Mouse (Mus musculus) pancreas, adult 10 weeks (tissue): ENCODE measurements around the gene Zfp30. TPM values are rescaled to one million over a fixed set of nuclear protein-coding genes. Genes with fewer than 3 reads are reported as not detected.

Experiments
- polyA plus RNA-seq: library from polyadenylated mRNA; stranded (reverse); fragments of 350-450 nt; fragmentation: Illumina TruSeq; extraction: RNeasy Lipid Tissue Mini Kit (QIAGEN cat#74804); gene quantifications from one replicate; pipeline ENCODE4 v1.2.3, GENCODE M21; 2015; ENCODE audit warnings: low read depth, low replicate concordance; ENCODE audit not compliant: insufficient read depth

Gene Zfp30
- polyA plus RNA-seq, result 0.39 TPM

DNA sequence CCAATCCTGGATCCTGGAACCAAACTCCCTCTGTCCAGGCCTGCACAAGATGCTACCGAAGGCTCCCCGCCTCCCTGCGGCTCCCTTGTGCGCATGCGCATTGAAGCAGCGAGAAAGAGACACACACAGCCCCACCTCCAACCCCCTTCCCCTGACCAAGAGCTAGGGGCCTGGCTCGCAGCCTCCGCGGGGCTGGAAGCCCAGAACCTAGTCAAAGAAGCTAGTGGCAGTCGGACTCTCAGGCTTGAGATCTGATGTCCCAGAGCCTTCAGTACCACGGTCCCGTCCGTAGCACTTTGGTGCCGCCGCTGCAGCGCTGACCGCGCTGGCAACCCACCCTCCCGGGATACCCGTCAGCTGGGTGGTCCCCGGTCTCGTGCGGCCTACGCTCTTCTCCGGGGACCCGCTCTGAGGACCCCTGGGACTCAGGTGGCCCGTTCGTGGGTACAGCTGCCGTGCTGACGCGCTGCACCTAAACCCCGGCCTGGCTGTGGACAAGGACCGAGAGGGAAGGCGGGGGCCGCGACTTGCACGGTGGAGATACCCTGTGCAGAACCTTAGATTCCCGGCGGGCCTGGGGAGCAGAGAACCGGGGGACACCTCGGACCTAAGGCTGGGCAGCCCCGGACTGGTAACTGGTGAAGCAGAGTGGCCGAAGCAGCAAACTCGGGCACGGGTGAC, at the start of gene Zfp30:
Zfp30 (plus strand) TSS at position 128 of the 681 bp plus-strand sequence.

DNA sequence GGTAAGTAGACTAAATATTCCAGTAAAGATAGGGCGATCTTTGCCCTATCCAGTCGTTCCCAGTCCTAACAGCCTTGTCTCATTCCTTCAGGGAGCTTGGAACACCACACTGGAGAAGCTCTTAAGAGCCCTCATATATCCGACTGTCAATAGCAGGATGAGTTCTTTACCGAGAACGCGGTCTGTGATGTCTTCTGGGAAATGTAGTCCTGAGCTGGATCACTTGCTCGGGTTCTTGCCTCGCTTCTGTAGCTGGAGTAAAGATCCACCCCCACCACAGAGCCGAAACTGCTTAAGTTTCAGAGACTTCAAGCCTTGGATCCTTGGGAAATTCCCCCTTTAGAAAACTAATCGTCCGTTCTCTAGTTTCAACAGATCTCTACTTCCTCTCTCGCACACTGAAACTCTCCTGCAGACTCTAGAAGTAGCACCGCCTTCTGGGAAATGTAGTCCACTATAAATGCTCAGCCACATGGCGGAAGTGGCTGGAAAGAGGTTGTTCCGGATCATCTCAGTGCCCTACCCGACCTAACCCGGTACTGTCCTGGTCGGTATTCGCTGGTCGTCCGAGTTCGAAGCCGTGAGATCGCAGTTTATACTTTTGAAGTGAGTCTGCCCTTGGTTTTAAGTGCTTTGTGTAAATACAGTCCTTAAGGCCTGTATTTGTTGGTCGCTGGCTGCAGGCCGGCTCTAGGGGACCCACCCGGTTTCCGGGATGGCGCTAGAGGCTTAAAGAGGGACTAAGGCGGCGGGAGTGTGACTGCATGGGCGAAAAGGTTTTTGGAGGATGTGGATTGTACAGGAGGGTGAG, 15.5 kb upstream of the Zfp30 start, which contains the start of gene Zfp84:
Zfp84 (plus strand) TSS at position 463 of the 811 bp plus-strand sequence.

DNA sequence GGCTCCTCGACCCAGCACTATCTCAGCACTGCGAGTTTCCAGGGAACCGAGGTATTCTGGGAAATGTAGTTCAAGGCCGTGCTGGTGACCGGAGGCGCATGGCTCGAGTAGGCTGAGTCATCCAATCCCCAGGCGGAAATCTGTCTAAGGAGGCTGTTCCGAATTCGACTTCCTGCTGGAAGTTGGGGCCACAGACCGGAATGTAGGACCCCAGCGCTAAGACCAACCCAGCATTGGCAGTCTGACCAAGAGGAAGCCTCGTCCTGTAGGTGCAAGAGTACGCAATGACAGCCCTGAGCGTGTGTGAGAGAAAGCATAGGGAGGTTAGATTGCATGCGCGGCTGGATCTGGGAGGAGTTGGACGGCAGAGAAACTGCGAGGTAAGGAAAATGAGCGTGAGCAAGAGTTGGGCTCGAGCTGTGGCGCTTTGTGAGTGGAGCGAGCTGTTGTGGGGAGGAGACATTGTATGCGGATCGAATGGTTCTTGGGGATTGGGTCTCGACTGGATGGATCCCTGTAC, 32.2 kb downstream of the Zfp30 start, which contains the start of gene Zfp790:
Zfp790 (plus strand) TSS at position 205 of the 520 bp plus-strand sequence.

Other genes starting within 250 kb of the Zfp30 start
- not detected for gene Catsperg2, start 57.0 kb upstream of the Zfp30 start, polyA plus RNA-seq
- 2.0 TPM for gene Zfp84, start 15.4 kb upstream of the Zfp30 start, polyA plus RNA-seq
- gene Zfp790, start 32.1 kb downstream of the Zfp30 start, polyA plus RNA-seq, result 3.0 TPM
- gene Zfp940, start 69.7 kb downstream of the Zfp30 start, polyA plus RNA-seq, result not detected
- 4.2 TPM for gene Zfp420, start 76.0 kb downstream of the Zfp30 start, polyA plus RNA-seq
- gene Zfp27, start 122.6 kb downstream of the Zfp30 start, polyA plus RNA-seq, result 0.68 TPM
- 1.1 TPM for gene Zfp383, start 124.2 kb downstream of the Zfp30 start, polyA plus RNA-seq
- gene Zfp74, start 170.1 kb downstream of the Zfp30 start, polyA plus RNA-seq, result 2.8 TPM
- 2.1 TPM for gene Zfp568, start 200.0 kb downstream of the Zfp30 start, polyA plus RNA-seq